Mouse (Mus musculus) stomach, postnatal 0 days (tissue): Measurements from ENCODE around the gene Cd81. TPM values are rescaled to one million over a fixed set of nuclear protein-coding genes. Genes with fewer than 3 reads are reported as not detected.

ENCODE experiments used
- ATAC-seq: fragments of 200-750 bp; cut with Nextera tagmentation; 2 replicates; pipeline ENCODE4 v1.8.0; 2017; ENCODE audit not compliant: low FRiP score, low TSS enrichment
- DNase-seq: peaks from one replicate; pipeline ENCODE4 v3.0.0-alpha.2; 2016; ENCODE audit warnings: low spot score
- H3K27ac ChIP-seq: fragments of 300-500 bp; sonication (generic); replicated peaks from 2 replicates; pipeline ENCODE4 v1.5.1; 2014; ENCODE audit warnings: mild to moderate bottlenecking, control low read depth
- H3K27me3 ChIP-seq: fragments of 300-500 bp; sonication (generic); 2 replicates; pipeline ENCODE4 v1.6.1; 2014; ENCODE audit warnings: low read length; ENCODE audit not compliant: control insufficient read depth, insufficient read depth
- H3K36me3 ChIP-seq: fragments of 300-500 bp; sonication (generic); 2 replicates; pipeline ENCODE4 v1.6.1; 2014; ENCODE audit warnings: low read length, mixed read lengths; ENCODE audit not compliant: control insufficient read depth, insufficient read depth
- H3K4me1 ChIP-seq: fragments of 300-500 bp; sonication (generic); replicated peaks from 2 replicates; pipeline ENCODE4 v1.6.1; 2014; ENCODE audit warnings: antibody characterized with exemption; ENCODE audit not compliant: control insufficient read depth, insufficient read depth
- H3K4me2 ChIP-seq: fragments of 300-500 bp; sonication (generic); replicated peaks from 2 replicates; pipeline ENCODE4 v1.6.1; 2014; ENCODE audit warnings: low read depth, mild to moderate bottlenecking, control low read depth, moderate library complexity
- H3K4me3 ChIP-seq: fragments of 300-500 bp; sonication (generic); 2 replicates; pipeline ENCODE4 v1.5.1; 2014; ENCODE audit warnings: low read depth, low read length, control low read depth
- H3K9ac ChIP-seq: fragments of 300-500 bp; sonication (generic); 2 replicates; pipeline ENCODE4 v1.6.1; 2014; ENCODE audit warnings: mild to moderate bottlenecking, low read length, control low read depth, mixed read lengths
- H3K9me3 ChIP-seq: fragments of 300-500 bp; sonication (generic); 2 replicates; pipeline ENCODE4 v1.6.1; 2016; ENCODE audit warnings: low read length; ENCODE audit not compliant: control insufficient read depth
- CTCF ChIP-seq: IDR thresholded peaks from 2 replicates; pipeline ENCODE4 v1.5.1; 2016; ENCODE audit warnings: antibody characterized with exemption, low read depth, mild to moderate bottlenecking, moderate library complexity
- EP300 ChIP-seq: optimal IDR thresholded peaks from 2 replicates; pipeline ENCODE3; 2016; ENCODE audit warnings: antibody characterized with exemption
- WGBS: fragments of 180-500 bp; shearing (Covaris S2); extraction: QIAGEN DNeasy Blood & Tissue Kit; methylation state at CpG from one replicate; pipeline ENCODE4 v1.1.7; 2014; 5-methylcytosine and 5-hydroxymethylcytosine counted together
- polyA plus RNA-seq: library from polyadenylated mRNA; unstranded; fragments of >200 nt; fragmentation: Nextera tagmentation; extraction: Ambion mirVana; gene quantifications from 2 replicates; pipeline ENCODE4 v1.2.1, GENCODE M21; 2015

Cd81 gene
- polyA plus RNA-seq, 1 experiment from 2014 or later = 381 TPM

DNA sequence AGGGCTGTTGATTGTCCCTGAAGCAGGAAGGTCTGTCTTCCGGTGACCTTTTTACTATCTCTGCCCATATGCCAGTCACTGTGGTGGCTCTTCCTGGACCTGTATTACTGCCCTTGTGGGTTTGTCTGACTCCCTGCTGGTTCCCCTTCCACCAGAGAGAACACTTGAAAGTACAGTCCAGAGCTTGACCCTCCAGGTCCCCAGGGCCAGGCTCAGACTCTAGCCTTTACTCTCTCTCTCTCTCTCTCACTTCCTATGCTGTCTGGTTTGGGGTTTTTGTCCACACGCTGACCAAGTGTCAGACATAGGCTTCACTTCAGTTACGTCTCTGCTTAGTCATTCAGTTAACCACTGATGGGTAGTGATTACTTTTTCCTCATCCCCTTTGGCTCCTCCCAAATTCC, 9.6 kb upstream of the Cd81 start:
- no peak overlapping the region for H3K4me2 ChIP-seq
- TF ChIP-seq EP300 (no peak), CTCF (no peak)
- no peaks in the 10 kb centered on the region for H3K4me1 ChIP-seq
- DNase-seq (no peak), ATAC-seq (0 out of 2 replicates have a peak, but pooled peaks have one; percentile 43)
- H3K27ac ChIP-seq = no peak overlapping the region
- no peak overlapping the region for H3K9ac ChIP-seq
- H3K4me3 ChIP-seq = no peak overlapping the region
- 86% methylated on average over 3 of the region's 3 CpGs for WGBS
- no peaks in the 10 kb centered on the region for H3K36me3 ChIP-seq
- no peaks in the 10 kb centered on the region for H3K9me3 ChIP-seq
- no peaks in the 10 kb centered on the region for H3K27me3 ChIP-seq

DNA sequence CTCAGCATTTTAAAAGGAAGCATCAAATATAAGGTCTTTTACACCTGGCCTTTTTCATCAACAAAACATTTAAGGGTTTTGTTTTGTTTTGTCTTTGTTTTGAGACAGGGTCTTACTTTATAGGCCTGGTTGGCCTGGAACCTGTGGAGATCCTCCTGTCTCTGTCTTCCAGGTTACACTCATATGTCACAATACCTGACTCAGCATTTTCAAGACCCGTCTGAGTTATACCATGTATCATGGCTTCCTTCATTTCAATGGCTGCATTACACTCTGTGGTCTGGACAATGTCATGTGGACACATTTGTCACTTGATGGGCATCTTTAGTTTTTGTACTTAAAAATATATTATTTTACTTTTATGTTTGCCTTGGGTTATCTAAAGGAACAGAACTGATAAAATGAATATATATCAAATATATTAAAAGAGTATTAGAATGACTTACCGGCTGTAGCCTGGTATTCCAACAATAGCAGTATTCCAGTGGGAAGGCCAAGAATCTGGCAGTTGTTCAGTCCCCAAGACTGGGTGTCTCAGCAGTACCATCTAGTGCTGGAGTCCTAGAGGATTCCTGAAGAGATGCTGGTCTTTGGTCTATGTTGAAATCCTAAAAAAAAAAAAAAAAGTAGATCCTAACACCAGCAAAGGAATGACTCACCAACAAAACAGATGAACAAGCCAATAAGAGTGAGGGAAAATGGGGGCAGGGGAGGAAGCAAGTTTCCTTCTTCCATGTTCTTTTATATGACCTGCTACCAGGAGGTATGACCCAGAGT, 8.3 kb upstream of the Cd81 start:
- no peak overlapping the region for H3K4me2 ChIP-seq
- no peaks in the 10 kb centered on the region for H3K9me3 ChIP-seq
- no peak overlapping the region for H3K4me3 ChIP-seq
- TF ChIP-seq CTCF = no peak
- no peak for TF ChIP-seq EP300
- DNase-seq = no peak
- WGBS = 87% methylated on average over 2 of the region's 2 CpGs
- no peaks in the 10 kb centered on the region for H3K4me1 ChIP-seq
- no peaks in the 10 kb centered on the region for H3K36me3 ChIP-seq
- H3K9ac ChIP-seq = no peak overlapping the region
- H3K27ac ChIP-seq = no peak overlapping the region
- no peaks in the 10 kb centered on the region for H3K27me3 ChIP-seq
- no peak for ATAC-seq

GRCm38 (mm10) chr7:143044826-143045206, 7.7 kb upstream of the Cd81 start:
- Histone ChIP-seq H3K4me1 (no peaks in the 10 kb centered on the region), H3K4me2 (no peak overlapping the region), H3K27me3 (no peaks in the 10 kb centered on the region), H3K36me3 (no peaks in the 10 kb centered on the region), H3K9ac (no peak overlapping the region), H3K4me3 (no peak overlapping the region), H3K27ac (no peak overlapping the region), H3K9me3 (no peaks in the 10 kb centered on the region)
- ATAC-seq = no peak
- TF ChIP-seq CTCF (peak; percentile 38), EP300 (no peak)
- no peak for DNase-seq

GRCm38 (mm10) chr7:143046358-143046757, 6.2 kb upstream of the Cd81 start:
- no peak for ATAC-seq
- TF ChIP-seq CTCF = no peak
- no peak for TF ChIP-seq EP300
- Histone ChIP-seq H3K4me1 (no peaks in the 10 kb centered on the region), H3K9ac (no peak overlapping the region), H3K9me3 (no peaks in the 10 kb centered on the region), H3K4me2 (no peak overlapping the region), H3K27ac (no peak overlapping the region), H3K36me3 (no peaks in the 10 kb centered on the region), H3K4me3 (no peak overlapping the region), H3K27me3 (no peaks in the 10 kb centered on the region)
- WGBS = 63% methylated on average over 7 of the region's 7 CpGs
- no peak for DNase-seq

DNA sequence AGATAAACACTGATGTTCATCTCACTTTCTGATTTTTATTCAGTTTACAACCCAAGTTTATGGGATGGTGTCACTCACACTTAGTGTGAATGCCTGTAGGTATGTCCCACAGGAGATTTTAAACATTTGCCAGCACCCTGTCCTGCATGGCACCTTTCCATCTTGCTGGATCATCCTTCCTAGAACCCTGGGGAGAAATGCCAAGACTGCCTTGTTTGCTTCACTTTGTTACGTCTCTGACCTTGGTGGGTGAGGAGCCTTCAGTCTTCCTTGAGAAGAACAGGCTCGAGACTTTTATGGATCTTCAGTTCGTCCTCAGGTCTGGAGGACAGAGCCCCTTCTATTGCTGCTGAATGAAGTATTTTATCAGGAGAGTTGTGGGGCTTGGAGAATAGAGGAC, 3.2 kb upstream of the Cd81 start:
- ATAC-seq = no peak
- TF ChIP-seq CTCF = no peak
- TF ChIP-seq EP300 = no peak

More for the DNA sequence above, 3.2 kb upstream of the Cd81 start:
- no peak for DNase-seq
- H3K27me3 ChIP-seq = no peaks in the 10 kb centered on the region
- H3K9ac ChIP-seq = no peak overlapping the region
- peaks cover 2% of the 10 kb centered on the region; the same call in 1 of the 2 replicates for H3K4me1 ChIP-seq
- H3K27ac ChIP-seq = no peak overlapping the region
- no peaks in the 10 kb centered on the region for H3K36me3 ChIP-seq
- 78% methylated on average over 3 of the region's 3 CpGs for WGBS
- H3K4me3 ChIP-seq = no peak overlapping the region
- no peak overlapping the region for H3K4me2 ChIP-seq
- no peaks in the 10 kb centered on the region for H3K9me3 ChIP-seq
